Mouse (Mus musculus) bone marrow macrophage, adult 2 months (primary cell): Measurements from ENCODE around the gene Cracr2b.

ENCODE experiments used
- CTCF ChIP-seq: IDR thresholded peaks from 2 replicates; pipeline ENCODE4 v1.5.1; 2012; ENCODE audit warnings: low read depth, mild to moderate bottlenecking, low read length, moderate library complexity
- POLR2A ChIP-seq: IDR thresholded peaks from 2 replicates; pipeline ENCODE4 v1.6.1; 2012; ENCODE audit warnings: mild to moderate bottlenecking, low read depth, low read length, borderline replicate concordance

- no peak for TF ChIP-seq CTCF
- TF ChIP-seq POLR2A, result peak; percentile 52; the same call in 1 of the 2 replicates
These were observed 13.5 kb upstream of the Cracr2b start, which contains the start of gene Rplp2 for GRCm38 (mm10) chr7:141447110-141447991.
